Mouse (Mus musculus): ENCODE data around the gene Por. TPM values are rescaled to one million over a fixed set of nuclear protein-coding genes. Genes with fewer than 3 reads are reported as not detected.
A peak's percentile ranks its signal among the peaks of the same experiment; 100 is the strongest.

Gene Por
- polyA plus RNA-seq, 1 experiment, result 50.8 TPM

DNA sequence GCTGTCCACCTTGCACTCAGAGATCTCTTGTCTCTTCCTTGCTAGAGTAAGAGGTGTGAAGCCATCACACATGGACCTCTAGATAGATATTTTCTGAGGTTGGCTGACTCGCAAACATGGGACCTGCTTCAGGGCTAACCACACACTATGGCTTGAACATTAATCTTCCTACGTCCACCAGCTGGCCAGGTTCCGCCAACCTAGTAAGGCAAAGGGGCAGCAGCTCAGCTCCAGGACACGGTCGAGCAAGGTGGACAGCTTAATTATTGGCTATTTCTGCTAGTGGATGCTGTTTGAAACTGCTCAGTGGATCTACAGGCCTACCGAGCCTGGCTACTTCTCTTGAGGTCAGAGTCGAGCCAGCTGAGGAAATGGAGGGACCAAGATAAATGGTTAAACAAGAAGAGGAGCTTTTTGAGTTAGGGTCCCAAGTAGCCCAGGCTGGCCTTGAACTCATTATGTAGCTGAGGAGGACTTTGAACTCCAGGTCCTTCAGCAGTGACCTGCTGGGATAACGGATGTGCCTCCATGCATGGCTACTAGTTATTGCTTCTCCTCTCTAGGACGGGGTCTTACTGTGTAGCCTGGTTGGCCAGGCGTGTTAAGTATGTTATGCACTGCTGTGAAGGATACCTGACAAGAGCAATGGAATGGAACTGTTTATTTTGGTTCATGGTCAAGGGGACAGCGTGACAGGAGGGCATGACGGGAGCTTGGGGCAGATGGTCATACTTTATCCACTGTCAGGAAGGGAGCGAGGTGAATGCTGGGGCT, 41.9 kb downstream of the Por start:
- 92% methylated on average over 13 of the region's 13 CpGs for WGBS
- H3K4me3 ChIP-seq (ENCODE audit: extremely low read depth, insufficient read depth, insufficient read length), result no peak overlapping the region
- H3K27me3 ChIP-seq (ENCODE audit: control insufficient read depth, insufficient read depth, low read length), result no peaks in the 10 kb centered on the region
- H3K36me3 ChIP-seq (ENCODE audit: control insufficient read depth, insufficient read depth, low read length), result peaks cover 6% of the 10 kb centered on the region
- DNase-seq (ENCODE audit: low read depth in 1 of 2, low spot score in 2 of 2), result no peak
- no peak overlapping the region for H3K27ac ChIP-seq (ENCODE audit: insufficient read depth, low read length)
- H3K4me1 ChIP-seq (ENCODE audit: control insufficient read depth, insufficient read depth, insufficient read length), result peaks cover 25% of the 10 kb centered on the region; the same call in 1 of the 2 replicates
- TF ChIP-seq POLR2A (IDR thresholded peaks at IDR 0.05; ENCODE audit: low read depth, low read length) (no peak), CTCF (IDR thresholded peaks at IDR 0.05; ENCODE audit: extremely low read depth, insufficient read depth, insufficient read length, insufficient replicate concordance) (no peak)

DNA sequence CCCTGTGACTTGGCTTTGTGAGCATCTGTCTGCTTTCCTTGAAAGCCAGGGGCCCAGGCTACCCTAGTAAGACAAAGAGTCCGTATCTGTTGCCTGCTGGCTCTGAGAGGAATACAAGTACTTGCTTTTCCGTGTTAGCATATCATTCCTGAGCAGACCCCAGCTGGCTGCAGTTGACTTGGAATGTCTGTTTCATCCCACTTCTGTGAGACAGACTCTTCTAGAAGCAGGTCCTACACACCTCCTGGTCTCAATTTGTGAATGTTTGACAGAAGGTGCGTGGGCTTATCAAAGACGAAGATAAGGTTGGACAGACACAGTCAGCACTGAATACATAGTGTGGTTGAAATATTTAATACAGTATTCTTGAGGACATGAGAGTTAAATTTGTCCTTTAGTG, 43.0 kb downstream of the Por start:
- Histone ChIP-seq H3K36me3 (ENCODE audit: control insufficient read depth, insufficient read depth, low read length) (peaks cover 9% of the 10 kb centered on the region), H3K27me3 (ENCODE audit: control insufficient read depth, insufficient read depth, low read length) (no peaks in the 10 kb centered on the region), H3K4me1 (ENCODE audit: control insufficient read depth, insufficient read depth, insufficient read length) (peaks cover 22% of the 10 kb centered on the region; the same call in 1 of the 2 replicates), H3K4me3 (ENCODE audit: extremely low read depth, insufficient read depth, insufficient read length) (no peak overlapping the region), H3K27ac (ENCODE audit: insufficient read depth, low read length) (no peak overlapping the region)
- DNase-seq (ENCODE audit: low read depth in 1 of 2, low spot score in 2 of 2), result no peak
- no peak for TF ChIP-seq CTCF (IDR thresholded peaks at IDR 0.05; ENCODE audit: extremely low read depth, insufficient read depth, insufficient read length, insufficient replicate concordance)
- TF ChIP-seq POLR2A (IDR thresholded peaks at IDR 0.05; ENCODE audit: low read depth, low read length), result no peak
- WGBS, result 67% methylated on average over 4 of the region's 4 CpGs

DNA sequence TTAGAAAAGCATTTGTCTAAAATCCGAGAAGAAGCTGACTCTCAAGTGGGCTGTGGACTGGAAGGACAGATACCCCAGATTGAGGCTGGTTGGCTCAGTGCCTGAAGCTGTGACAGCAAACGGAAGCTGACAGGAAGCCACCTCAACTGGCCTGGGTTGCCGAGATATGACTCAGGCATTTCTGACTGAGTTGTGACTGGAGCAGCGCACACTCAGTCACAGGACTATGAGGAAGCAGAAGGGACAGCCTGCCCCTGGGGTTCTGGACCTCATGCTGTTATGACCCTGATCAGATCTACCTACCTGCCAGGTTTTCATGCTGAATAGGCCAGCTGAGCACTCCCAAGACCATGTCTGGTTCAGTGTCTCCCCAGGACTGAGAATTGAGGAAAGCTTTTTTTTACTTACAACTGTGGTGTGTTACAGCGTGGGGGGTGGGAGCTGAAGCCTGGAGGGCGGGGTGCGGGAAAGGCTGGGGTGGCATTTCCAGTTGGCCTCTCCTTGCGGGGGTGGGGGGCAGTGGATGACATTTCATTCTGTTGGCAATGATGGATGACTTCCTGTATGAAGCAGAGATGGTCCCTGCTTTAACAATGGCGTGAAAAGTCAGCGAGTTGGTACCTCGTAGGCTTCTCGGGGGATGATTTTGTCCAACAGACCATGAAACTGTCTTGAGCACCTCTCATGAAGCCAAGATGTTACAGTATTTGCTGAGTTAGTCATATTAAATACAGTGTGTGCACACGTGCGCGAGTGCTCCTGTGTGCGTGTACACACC, 43.8 kb downstream of the Por start:
- 17% methylated on average over 16 of the region's 16 CpGs for WGBS
- Histone ChIP-seq H3K36me3 (ENCODE audit: control insufficient read depth, insufficient read depth, low read length) (peaks cover 10% of the 10 kb centered on the region), H3K27ac (ENCODE audit: insufficient read depth, low read length) (0 out of 2 replicates have a peak overlapping the region, but pooled peaks have one; percentile 6), H3K4me3 (ENCODE audit: extremely low read depth, insufficient read depth, insufficient read length) (no peak overlapping the region), H3K4me1 (ENCODE audit: control insufficient read depth, insufficient read depth, insufficient read length) (peaks cover 20% of the 10 kb centered on the region; the same call in 1 of the 2 replicates), H3K27me3 (ENCODE audit: control insufficient read depth, insufficient read depth, low read length) (no peaks in the 10 kb centered on the region)
- TF ChIP-seq POLR2A (IDR thresholded peaks at IDR 0.05; ENCODE audit: low read depth, low read length) (no peak), CTCF (IDR thresholded peaks at IDR 0.05; ENCODE audit: extremely low read depth, insufficient read depth, insufficient read length, insufficient replicate concordance) (no peak)
- DNase-seq (ENCODE audit: low read depth in 1 of 2, low spot score in 2 of 2), result peak in 1 of 2 experiments; percentile 59

DNA sequence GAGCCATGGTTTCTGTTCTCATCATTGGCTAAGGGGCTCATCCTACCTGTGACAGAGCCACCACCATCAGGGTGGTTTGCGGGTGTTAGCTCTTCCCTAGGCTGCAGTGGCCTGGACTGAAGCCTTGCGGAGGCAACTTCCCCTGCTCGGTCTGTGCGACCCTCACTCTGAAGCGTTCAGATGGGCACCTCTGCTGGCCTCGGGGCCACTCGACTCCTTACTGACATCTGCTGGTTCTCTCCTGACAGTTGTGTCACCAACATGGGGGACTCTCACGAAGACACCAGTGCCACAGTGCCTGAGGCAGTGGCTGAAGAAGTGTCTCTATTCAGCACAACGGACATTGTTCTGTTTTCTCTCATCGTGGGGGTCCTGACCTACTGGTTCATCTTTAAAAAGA, 45.8 kb downstream of the Por start:
- H3K4me3 ChIP-seq (ENCODE audit: extremely low read depth, insufficient read depth, insufficient read length), result no peak overlapping the region
- peaks cover 10% of the 10 kb centered on the region for H3K36me3 ChIP-seq (ENCODE audit: control insufficient read depth, insufficient read depth, low read length)
- H3K27ac ChIP-seq (ENCODE audit: insufficient read depth, low read length), result no peak overlapping the region
- H3K27me3 ChIP-seq (ENCODE audit: control insufficient read depth, insufficient read depth, low read length), result no peaks in the 10 kb centered on the region
- 62% methylated on average over 10 of the region's 10 CpGs for WGBS
- no peak for TF ChIP-seq POLR2A (IDR thresholded peaks at IDR 0.05; ENCODE audit: low read depth, low read length)
- no peak for TF ChIP-seq CTCF (IDR thresholded peaks at IDR 0.05; ENCODE audit: extremely low read depth, insufficient read depth, insufficient read length, insufficient replicate concordance)
- H3K4me1 ChIP-seq (ENCODE audit: control insufficient read depth, insufficient read depth, insufficient read length), result peaks cover 17% of the 10 kb centered on the region; the same call in 1 of the 2 replicates
- DNase-seq (ENCODE audit: low read depth in 1 of 2, low spot score in 2 of 2), result no peak

DNA sequence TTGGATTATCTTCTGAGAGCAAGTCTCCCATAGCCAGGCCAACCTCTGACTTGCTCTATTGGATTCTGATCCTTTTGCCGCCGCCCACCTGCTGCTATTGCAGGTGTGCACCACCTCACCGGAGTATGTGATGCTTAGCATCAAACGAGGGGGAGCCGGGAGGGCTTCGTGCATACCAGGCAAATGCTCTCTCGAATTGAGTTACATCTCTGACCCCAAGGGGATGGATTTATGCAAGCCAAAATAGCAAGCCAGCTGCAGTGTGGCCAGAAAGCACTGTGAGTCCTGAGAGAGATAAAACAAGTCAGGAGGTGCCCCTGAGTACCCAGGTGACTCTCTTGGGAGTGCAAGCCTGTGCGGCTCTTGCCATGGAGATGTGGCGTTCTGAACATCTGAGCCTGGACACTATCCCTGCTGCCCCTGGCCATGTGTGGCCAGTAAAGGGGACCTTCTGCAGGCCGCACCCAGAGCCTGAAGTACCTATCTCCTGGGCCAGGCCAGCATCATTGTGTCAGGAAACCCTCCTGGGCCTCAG, 49.8 kb downstream of the Por start:
- Histone ChIP-seq H3K36me3 (ENCODE audit: control insufficient read depth, insufficient read depth, low read length) (peaks cover 10% of the 10 kb centered on the region), H3K27ac (ENCODE audit: insufficient read depth, low read length) (no peak overlapping the region), H3K4me1 (ENCODE audit: control insufficient read depth, insufficient read depth, insufficient read length) (no peaks in the 10 kb centered on the region), H3K4me3 (ENCODE audit: extremely low read depth, insufficient read depth, insufficient read length) (no peak overlapping the region), H3K27me3 (ENCODE audit: control insufficient read depth, insufficient read depth, low read length) (no peaks in the 10 kb centered on the region)
- 94% methylated on average over 10 of the region's 10 CpGs for WGBS
- no peak for DNase-seq (ENCODE audit: low read depth in 1 of 2, low spot score in 2 of 2)
- no peak for TF ChIP-seq CTCF (IDR thresholded peaks at IDR 0.05; ENCODE audit: extremely low read depth, insufficient read depth, insufficient read length, insufficient replicate concordance)
- TF ChIP-seq POLR2A (IDR thresholded peaks at IDR 0.05; ENCODE audit: low read depth, low read length), result no peak

DNA sequence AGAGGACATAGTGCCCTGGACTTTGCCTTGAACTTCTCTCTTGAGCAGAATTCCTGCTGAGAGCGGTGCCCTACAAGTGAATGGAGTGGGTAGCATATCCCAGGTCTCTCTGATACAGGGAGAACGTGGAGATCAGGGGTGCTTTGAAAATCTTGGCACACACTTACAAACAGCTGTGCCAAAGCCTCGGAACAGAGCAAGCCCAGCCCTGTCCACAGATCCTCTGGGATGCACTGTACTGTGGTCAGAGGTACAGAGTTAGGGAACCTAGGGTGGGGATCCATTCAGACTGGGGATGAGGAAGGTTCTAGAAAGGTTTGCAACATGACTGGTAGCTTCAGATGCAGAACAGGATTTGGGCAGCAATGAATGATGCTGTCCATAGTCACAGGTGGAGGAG, 50.3 kb downstream of the Por start:
- DNase-seq (ENCODE audit: low read depth in 1 of 2, low spot score in 2 of 2), result no peak
- no peaks in the 10 kb centered on the region for H3K27me3 ChIP-seq (ENCODE audit: control insufficient read depth, insufficient read depth, low read length)
- H3K4me1 ChIP-seq (ENCODE audit: control insufficient read depth, insufficient read depth, insufficient read length), result no peaks in the 10 kb centered on the region
- peaks cover 10% of the 10 kb centered on the region for H3K36me3 ChIP-seq (ENCODE audit: control insufficient read depth, insufficient read depth, low read length)
- H3K4me3 ChIP-seq (ENCODE audit: extremely low read depth, insufficient read depth, insufficient read length), result no peak overlapping the region
- 86% methylated on average over 3 of the region's 3 CpGs for WGBS
- no peak for TF ChIP-seq CTCF (IDR thresholded peaks at IDR 0.05; ENCODE audit: extremely low read depth, insufficient read depth, insufficient read length, insufficient replicate concordance)
- TF ChIP-seq POLR2A (IDR thresholded peaks at IDR 0.05; ENCODE audit: low read depth, low read length), result no peak
- H3K27ac ChIP-seq (ENCODE audit: insufficient read depth, low read length), result no peak overlapping the region

Measured in spleen, adult 2 months (tissue).